Mouse (Mus musculus): ENCODE measurements around the gene Hipk1. TPM values are rescaled to one million over a fixed set of nuclear protein-coding genes. Genes with fewer than 3 reads are reported as not detected.
"Not testable (repeated sequence)": the region's sequence is repeated elsewhere in the genome, so short reads cannot be mapped to it uniquely, and the experiment has no call there.

The Hipk1 gene
- polyA plus RNA-seq (2015; fragmentation: Nextera tagmentation; extraction: Ambion mirVana): 8.7 and 9.9 TPM in 2 replicates

DNA sequence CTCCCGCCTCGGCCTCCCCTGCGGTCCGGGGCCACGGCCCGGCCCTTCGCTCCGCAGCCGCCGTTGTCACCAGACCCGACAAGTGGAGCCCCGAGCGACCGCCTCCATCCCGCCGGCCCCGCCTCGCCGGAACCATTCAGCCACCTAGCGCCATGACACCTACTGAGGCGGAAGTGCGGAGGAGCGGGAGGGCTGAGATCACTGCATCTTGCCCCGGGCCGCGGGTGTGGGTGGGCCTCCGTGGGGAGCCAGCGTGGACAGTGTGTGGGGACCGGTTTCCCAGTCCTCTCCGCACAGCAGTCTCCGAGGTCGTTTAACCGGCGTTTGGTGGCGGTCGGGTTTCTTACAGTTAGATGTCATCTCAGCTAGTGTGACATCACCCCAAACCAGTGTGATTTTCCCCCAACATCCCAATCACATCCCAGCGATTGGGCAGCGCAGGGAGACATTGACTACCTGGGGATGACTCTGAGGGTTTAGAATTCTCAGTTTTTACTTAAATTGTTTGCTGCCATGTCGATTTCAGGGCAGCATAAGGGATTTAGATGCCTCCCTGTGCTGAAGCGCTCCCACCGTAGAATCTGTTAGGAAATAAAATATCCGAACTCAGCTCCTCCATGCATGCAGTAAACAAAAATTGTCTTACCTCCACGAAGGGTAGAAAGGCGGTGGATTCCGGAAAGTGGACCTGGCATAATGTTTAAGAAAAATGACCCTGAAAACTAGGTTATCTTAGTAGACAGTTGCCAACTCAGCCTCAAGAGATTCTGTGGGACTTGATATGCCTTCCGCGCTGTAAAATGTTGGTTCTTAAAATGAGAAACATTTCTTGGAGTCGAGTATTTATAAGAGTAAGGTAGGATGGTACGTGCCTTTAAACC lies at the start of gene Hipk1:
TSS of gene Hipk1 (minus strand) at position 334 of the 881 bp plus-strand sequence.
- H3K36me3 ChIP-seq: no peaks in the 10 kb centered on the region
- peak within 1 kb of the TSS; percentile 92 for H3K27ac ChIP-seq (replicated peaks)
- peak within 1 kb of the TSS; percentile 97 for H3K9ac ChIP-seq
- H3K27me3 ChIP-seq (replicated peaks): no peaks in the 10 kb centered on the region
- WGBS: 7% methylated on average over 49 of the region's 49 CpGs
- H3K4me2 ChIP-seq: peak within 1 kb of the TSS; percentile 88
- peak within 1 kb of the TSS; percentile 97 for H3K4me3 ChIP-seq
- peak; percentile 86 for ATAC-seq (ENCODE audit: extremely low read depth, insufficient number of reproducible peaks, low FRiP score, low TSS enrichment)
- H3K4me1 ChIP-seq: peaks cover 28% of the 10 kb centered on the region
- no peaks in the 10 kb centered on the region for H3K9me3 ChIP-seq

DNA sequence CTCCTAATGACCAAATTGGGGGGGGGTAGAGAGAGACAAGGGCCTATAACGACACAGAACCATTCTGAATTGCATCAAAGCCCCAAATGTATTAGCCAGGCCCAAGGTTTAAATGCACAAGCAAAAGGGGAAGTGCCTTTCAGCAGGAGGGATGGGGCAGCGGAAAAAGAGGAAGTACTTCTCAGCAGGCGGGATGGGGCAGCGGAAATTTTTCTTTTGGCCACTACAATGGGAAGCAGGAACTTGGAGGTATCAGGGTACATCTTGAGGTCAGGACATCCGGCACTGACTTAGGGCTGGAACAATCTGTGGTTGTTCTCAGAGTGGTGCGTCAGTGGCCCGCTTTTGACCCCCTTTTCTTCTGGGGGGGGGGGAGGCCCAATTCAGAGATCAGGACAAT lies 49.6 kb upstream of the Hipk1 start:
- ATAC-seq (ENCODE audit: extremely low read depth, insufficient number of reproducible peaks, low FRiP score, low TSS enrichment); H3K27ac ChIP-seq (replicated peaks); H3K36me3 ChIP-seq; H3K4me2 ChIP-seq; H3K4me3 ChIP-seq; H3K4me1 ChIP-seq; H3K9me3 ChIP-seq; H3K27me3 ChIP-seq (replicated peaks); H3K9ac ChIP-seq: not testable (repeated sequence)
- WGBS: 83% methylated on average over 7 of the region's 7 CpGs

DNA sequence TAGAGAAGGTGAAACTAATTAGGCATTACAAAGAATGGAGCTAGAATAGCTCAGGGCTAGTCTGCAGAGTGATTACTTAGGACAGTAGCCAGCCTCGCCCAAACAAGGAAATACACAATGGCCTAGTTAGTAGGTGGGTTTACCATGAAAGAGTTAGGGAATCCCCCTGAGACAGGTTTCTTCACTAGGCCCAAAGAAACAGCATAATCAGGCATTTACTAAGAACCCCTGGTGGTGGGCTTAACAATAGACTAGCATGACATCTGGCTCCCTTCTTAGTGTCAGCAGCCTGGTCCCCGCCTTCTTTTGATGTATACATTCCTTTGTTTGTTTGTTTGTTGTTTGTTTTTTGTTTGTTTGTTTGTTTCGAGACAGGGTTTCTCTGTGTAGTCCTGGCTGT lies 48.8 kb upstream of the Hipk1 start:
- H3K4me3 ChIP-seq; H3K4me2 ChIP-seq; H3K9me3 ChIP-seq; H3K27ac ChIP-seq (replicated peaks); H3K36me3 ChIP-seq; H3K4me1 ChIP-seq; H3K27me3 ChIP-seq (replicated peaks); ATAC-seq (ENCODE audit: extremely low read depth, insufficient number of reproducible peaks, low FRiP score, low TSS enrichment); H3K9ac ChIP-seq: not testable (repeated sequence)
- 78% methylated on average over 3 of the region's 3 CpGs for WGBS

DNA sequence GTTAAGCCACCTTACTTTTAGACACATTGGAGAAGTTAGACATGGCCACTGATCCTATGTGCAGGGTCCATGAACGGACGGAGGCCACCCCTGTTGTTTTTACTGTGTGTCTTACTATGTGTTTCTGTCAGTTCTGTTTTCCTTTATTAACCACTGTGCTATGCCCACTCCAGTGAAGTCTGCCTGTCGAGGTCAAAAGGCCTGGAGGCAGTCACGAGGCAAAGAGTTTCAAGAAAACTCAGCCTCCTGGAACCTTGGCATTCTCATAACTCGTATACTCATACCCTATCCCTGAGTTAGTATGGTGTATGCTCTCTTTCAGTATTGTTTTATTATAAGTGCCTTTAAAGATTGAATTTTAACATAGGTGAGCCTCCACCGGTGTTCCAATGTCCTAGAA lies 48.3 kb upstream of the Hipk1 start:
- Histone ChIP-seq H3K4me1 (no peaks in the 10 kb centered on the region), H3K4me3 (no peak overlapping the region), H3K9ac (no peak overlapping the region), H3K27ac (replicated peaks) (no peak overlapping the region), H3K9me3 (peaks cover 4% of the 10 kb centered on the region; the same call in 1 of the 2 replicates), H3K4me2 (no peak overlapping the region), H3K27me3 (replicated peaks) (no peaks in the 10 kb centered on the region), H3K36me3 (no peaks in the 10 kb centered on the region)
- no peak for ATAC-seq (ENCODE audit: extremely low read depth, insufficient number of reproducible peaks, low FRiP score, low TSS enrichment)
- 87% methylated on average over 6 of the region's 6 CpGs for WGBS

DNA sequence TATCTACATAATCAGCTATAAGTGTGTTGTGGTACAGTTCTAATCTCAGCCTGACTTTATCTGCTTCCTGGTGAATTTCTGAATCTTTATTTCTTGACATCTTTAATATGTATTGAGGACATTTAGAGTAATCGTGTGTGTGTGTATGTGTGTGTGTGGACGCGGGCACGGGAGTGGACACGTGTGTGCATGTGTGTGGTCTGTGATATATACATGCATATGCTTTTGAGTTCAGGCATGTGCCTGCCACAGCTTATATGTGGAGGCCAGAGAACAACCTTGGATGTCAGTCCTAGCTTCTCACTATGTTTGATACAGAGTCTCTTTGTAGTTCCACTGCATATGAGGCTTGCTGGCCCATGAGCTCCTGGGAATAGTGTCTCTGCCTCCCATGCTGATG lies 45.1 kb upstream of the Hipk1 start:
- H3K9me3 ChIP-seq: no peaks in the 10 kb centered on the region; the same call in 1 of the 2 replicates
- no peak overlapping the region for H3K4me3 ChIP-seq
- no peak overlapping the region for H3K9ac ChIP-seq
- peaks cover 14% of the 10 kb centered on the region for H3K4me1 ChIP-seq
- WGBS: 85% methylated on average over 5 of the region's 5 CpGs
- no peaks in the 10 kb centered on the region for H3K36me3 ChIP-seq
- H3K4me2 ChIP-seq: no peak overlapping the region
- no peaks in the 10 kb centered on the region for H3K27me3 ChIP-seq (replicated peaks)
- no peak overlapping the region for H3K27ac ChIP-seq (replicated peaks)
- ATAC-seq (ENCODE audit: extremely low read depth, insufficient number of reproducible peaks, low FRiP score, low TSS enrichment): no peak

DNA sequence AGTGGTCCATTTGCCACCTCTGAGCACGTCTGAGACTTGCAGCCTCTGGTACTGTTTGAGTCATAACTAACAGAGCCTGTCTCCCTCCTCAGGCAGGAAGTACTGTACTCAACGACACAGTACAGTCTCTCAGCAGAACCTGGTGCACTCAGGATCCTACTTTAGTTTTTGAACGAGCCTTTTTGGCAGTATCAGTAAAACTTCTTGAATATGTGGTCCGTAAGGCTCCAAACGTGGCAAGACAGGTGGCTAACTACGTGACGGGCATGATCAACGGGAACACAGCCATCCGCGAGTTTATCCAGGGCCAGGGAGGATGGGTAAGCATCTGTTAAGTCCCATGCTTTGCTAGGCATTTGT lies 44.6 kb upstream of the Hipk1 start:
- Histone ChIP-seq H3K4me2 (no peak overlapping the region), H3K36me3 (no peaks in the 10 kb centered on the region), H3K4me3 (no peak overlapping the region), H3K9me3 (no peaks in the 10 kb centered on the region; the same call in 1 of the 2 replicates), H3K9ac (no peak overlapping the region), H3K27me3 (replicated peaks) (no peaks in the 10 kb centered on the region), H3K27ac (replicated peaks) (no peak overlapping the region), H3K4me1 (peaks cover 19% of the 10 kb centered on the region)
- WGBS: 70% methylated on average over 10 of the region's 10 CpGs
- no peak for ATAC-seq (ENCODE audit: extremely low read depth, insufficient number of reproducible peaks, low FRiP score, low TSS enrichment)

DNA sequence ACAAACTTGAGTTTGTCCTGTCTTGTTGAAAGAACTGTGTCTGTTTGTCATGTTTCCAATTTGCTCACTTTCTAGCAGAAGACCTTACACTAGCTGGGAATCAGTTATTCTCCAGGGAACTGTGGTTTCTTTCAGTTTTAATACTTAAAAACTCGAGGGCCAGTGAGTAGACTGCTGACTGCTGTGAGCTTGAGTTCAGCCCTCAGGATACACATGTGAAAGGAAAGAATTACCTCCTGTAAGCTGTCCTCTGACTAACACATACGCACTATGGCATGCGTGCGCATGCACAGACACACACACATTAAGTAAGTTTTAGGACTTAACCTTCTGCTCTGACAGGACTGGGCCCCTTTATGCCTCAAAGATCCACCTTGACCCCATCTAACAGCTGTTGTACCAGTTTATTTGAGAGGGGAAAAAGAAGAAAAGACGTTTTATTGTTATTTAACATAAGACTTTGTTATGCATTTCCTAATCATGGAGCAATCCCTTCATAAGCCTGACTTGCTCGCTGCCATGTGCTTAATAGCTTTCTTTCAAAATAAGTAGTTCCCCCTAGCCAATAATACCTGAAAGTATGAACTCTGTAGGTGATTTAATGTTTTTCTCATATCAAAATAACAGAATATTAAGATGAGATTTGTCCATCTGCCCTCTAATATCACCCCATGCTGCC lies 44.0 kb upstream of the Hipk1 start:
- no peak for ATAC-seq (ENCODE audit: extremely low read depth, insufficient number of reproducible peaks, low FRiP score, low TSS enrichment)
- 79% methylated on average over 6 of the region's 6 CpGs for WGBS
- H3K36me3 ChIP-seq: no peaks in the 10 kb centered on the region

DNA sequence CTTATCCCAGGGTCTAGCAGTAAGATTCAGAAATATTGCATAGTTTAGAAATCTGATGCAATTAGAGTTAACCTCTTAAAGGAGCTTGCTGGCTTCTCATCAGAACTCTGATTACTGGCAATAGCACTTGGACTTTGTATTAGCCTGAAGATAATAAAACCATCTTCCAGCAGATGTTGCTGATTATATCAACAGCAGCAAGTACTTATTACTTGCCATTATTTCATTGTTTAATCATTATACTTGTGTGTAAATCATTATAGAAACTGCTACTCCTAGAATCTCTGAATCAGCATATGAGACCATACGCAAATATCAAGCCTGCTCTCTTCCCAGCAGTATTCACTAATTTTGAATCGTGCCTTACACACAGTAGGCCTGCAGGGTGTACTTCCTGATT lies 42.6 kb upstream of the Hipk1 start:
- H3K9ac ChIP-seq: no peak overlapping the region
- H3K4me2 ChIP-seq: no peak overlapping the region
- WGBS: 86% methylated on average over 2 of the region's 2 CpGs
- no peak overlapping the region for H3K27ac ChIP-seq (replicated peaks)
- ATAC-seq (ENCODE audit: extremely low read depth, insufficient number of reproducible peaks, low FRiP score, low TSS enrichment): no peak
- no peaks in the 10 kb centered on the region for H3K9me3 ChIP-seq
- no peaks in the 10 kb centered on the region for H3K36me3 ChIP-seq
- H3K4me3 ChIP-seq: no peak overlapping the region
- no peaks in the 10 kb centered on the region for H3K27me3 ChIP-seq (replicated peaks)
- H3K4me1 ChIP-seq: peaks cover 27% of the 10 kb centered on the region

More for the DNA sequence above, 44.0 kb upstream of the Hipk1 start:
- no peaks in the 10 kb centered on the region for H3K9me3 ChIP-seq
- H3K4me1 ChIP-seq: peaks cover 25% of the 10 kb centered on the region
- no peak overlapping the region for H3K9ac ChIP-seq
- H3K4me3 ChIP-seq: no peak overlapping the region
- H3K27ac ChIP-seq (replicated peaks): no peak overlapping the region
- H3K4me2 ChIP-seq: no peak overlapping the region
- H3K27me3 ChIP-seq (replicated peaks): no peaks in the 10 kb centered on the region

DNA sequence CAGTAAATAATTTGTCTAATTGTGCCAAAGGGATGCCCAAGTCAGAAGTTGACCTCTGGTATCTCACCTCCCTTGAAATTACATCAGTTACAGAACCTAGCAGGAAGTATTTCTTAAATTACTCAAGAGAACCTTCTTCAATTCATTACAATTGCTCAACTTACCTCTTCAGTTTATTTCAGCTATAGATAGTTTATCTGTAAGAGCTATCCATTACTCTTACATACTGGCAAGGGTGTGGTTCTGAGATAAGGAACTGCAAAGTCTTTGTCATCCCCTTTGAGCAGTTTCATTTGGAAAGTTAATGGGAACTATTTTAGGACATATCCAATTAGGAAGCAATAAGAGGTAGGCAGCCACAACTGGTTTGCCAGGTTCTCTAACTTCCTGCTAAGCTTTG lies 41.1 kb upstream of the Hipk1 start, which contains the start of gene Bcl2l15:
TSS of gene Bcl2l15 (plus strand) at position 176 of the 400 bp plus-strand sequence.
- Histone ChIP-seq H3K4me2 (no peak within 1 kb of the TSS), H3K27me3 (replicated peaks) (no peaks in the 10 kb centered on the region), H3K27ac (replicated peaks) (peak within 1 kb of the TSS; percentile 13; the same call in 1 of the 2 replicates)

DNA sequence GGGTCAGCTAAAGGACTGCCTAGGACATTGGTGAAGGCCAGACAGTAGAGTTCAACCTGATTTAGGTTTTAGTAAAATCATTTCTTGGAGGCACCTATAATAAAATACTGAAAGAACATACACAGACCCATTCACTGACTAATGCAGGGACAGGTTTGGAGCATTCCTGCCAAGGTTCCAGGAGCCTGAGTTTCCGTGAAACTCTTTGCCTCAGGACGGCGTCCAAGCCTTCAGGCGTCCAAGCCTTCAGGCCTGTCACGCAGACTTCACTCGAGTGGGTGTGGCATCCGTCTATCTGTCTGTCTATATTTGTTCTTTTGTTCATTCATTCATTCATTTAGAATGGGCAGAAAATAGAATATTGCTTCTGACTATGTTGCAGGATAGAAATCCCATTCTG lies 39.8 kb upstream of the Hipk1 start:
- Histone ChIP-seq H3K9me3 (no peaks in the 10 kb centered on the region), H3K9ac (no peak overlapping the region), H3K4me1 (peaks cover 27% of the 10 kb centered on the region), H3K4me3 (no peak overlapping the region), H3K4me2 (no peak overlapping the region), H3K27ac (replicated peaks) (peak overlapping the region; percentile 1; the same call in 1 of the 2 replicates), H3K36me3 (0 out of 2 replicates have a peak, but pooled peaks cover 3% of the 10 kb centered on the region), H3K27me3 (replicated peaks) (no peaks in the 10 kb centered on the region)
- WGBS: 48% methylated on average over 7 of the region's 7 CpGs
- no peak for ATAC-seq (ENCODE audit: extremely low read depth, insufficient number of reproducible peaks, low FRiP score, low TSS enrichment)

More for the DNA sequence above, 41.1 kb upstream of the Hipk1 start, which contains the start of gene Bcl2l15:
- Histone ChIP-seq H3K9me3 (no peaks in the 10 kb centered on the region), H3K36me3 (no peaks in the 10 kb centered on the region), H3K9ac (no peak within 1 kb of the TSS), H3K4me1 (peaks cover 27% of the 10 kb centered on the region), H3K4me3 (no peak within 1 kb of the TSS)
- ATAC-seq (ENCODE audit: extremely low read depth, insufficient number of reproducible peaks, low FRiP score, low TSS enrichment): no peak

DNA sequence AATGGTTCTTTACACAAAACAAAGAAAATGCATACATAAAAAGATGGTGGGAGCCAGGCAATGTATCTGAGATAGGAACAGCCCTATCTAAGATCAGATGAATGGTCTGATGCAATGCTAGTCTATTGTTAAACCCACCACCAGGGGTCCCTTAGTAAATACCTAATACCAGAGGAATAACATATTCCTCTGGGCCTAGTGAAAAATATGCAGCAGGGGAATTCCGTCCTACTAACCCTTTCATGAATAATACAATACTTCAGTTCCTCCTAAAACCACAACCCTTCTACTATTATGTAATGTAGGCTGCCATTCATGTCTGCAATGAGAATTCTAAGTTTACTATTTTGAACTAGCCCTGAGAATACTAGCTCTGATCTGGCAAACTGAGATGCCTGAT lies 39.3 kb upstream of the Hipk1 start:
- H3K9ac ChIP-seq; H3K9me3 ChIP-seq; H3K4me2 ChIP-seq; H3K27me3 ChIP-seq (replicated peaks); H3K4me3 ChIP-seq; H3K36me3 ChIP-seq; ATAC-seq (ENCODE audit: extremely low read depth, insufficient number of reproducible peaks, low FRiP score, low TSS enrichment): not testable (repeated sequence)
- Histone ChIP-seq H3K4me1 (peaks cover 27% of the 10 kb centered on the region), H3K27ac (replicated peaks) (0 out of 2 replicates have a peak overlapping the region, but pooled peaks have one; percentile 1)
- WGBS: 76% methylated on average over 1 of the region's 1 CpGs

Measured in heart, embryonic 13.5 days (tissue).